Mouse (Mus musculus): ENCODE measurements around the gene Med12l. TPM values are rescaled to one million over a fixed set of nuclear protein-coding genes. Genes with fewer than 3 reads are reported as not detected.

Med12l gene
- polyA plus RNA-seq, 1 experiment from 2014 or later = 4.2 TPM

DNA sequence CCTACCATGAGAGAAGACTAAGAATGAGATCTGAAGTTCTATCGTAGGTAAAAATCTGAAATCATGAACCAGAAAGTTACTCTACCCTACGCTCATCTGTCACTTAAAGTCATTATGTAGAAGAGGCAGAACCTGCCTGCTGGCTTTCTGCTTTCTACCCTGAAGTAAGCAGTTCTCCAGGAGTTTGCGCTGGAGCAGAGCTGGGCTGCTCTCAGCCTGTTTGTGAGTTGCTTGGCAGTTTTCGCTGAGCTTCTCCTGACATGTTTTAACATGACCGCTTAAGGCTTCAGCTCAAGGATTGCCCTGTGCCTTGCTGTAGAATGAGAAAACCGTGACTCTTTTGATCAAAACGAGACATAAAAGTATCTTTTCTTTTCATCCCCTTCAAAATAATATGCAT, 188.5 kb downstream of the Med12l start:
- ATAC-seq (ENCODE audit: insufficient number of reproducible peaks, insufficient read depth, low FRiP score, low read depth) = no peak
- WGBS = 92% methylated on average over 7 of the region's 7 CpGs
- H3K4me3 ChIP-seq (ENCODE audit: control insufficient read depth in 1 of 2, insufficient read depth in 1 of 2, low read depth in 1 of 2, low read length in 2 of 2) = no peak overlapping the region
- H3K9ac ChIP-seq (ENCODE audit: low read length) = no peak overlapping the region
- H3K36me3 ChIP-seq (ENCODE audit: control insufficient read depth, insufficient read depth, low read length) = no peaks in the 10 kb centered on the region
- H3K27ac ChIP-seq (replicated peaks in 1 of 2; ENCODE audit: control insufficient read depth in 1 of 2, insufficient read depth in 1 of 2, low read depth in 2 of 2, low read length in 2 of 2) = no peak overlapping the region
- no peak overlapping the region for H3K4me2 ChIP-seq (ENCODE audit: low read length)
- H3K4me1 ChIP-seq (ENCODE audit: control insufficient read depth in 2 of 2, insufficient read depth in 2 of 2, low read length in 2 of 2) = no peaks in the 10 kb centered on the region
- no peaks in the 10 kb centered on the region for H3K27me3 ChIP-seq (ENCODE audit: control insufficient read depth, insufficient read depth, low read length)
- no peaks in the 10 kb centered on the region for H3K9me3 ChIP-seq (ENCODE audit: control insufficient read depth, low read length)

DNA sequence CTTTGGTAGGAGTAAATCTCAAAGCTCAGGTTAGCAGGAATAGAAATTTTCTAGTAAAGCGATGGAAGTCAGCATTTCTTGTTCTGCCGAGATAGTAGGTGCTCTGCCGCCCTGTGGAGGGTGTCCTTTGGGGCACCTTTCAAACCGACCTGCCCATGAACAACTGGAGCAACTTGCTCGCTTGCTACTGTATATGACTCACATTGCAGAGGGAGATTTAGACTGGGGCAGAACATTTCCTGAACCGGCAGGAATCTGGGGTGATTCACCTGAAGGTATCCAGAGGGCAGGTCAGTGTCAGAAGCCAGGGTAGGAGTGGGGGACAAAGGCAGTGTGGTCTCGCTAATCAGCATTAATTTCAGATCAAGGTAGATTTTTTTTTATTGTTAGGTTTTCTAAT, 189.3 kb downstream of the Med12l start, which contains the start of gene Gpr87:
Gene Gpr87 (minus strand): TSS at position 167 of the 400 bp plus-strand sequence.
- Histone ChIP-seq H3K27ac (replicated peaks in 1 of 2; ENCODE audit: control insufficient read depth in 1 of 2, insufficient read depth in 1 of 2, low read depth in 2 of 2, low read length in 2 of 2) (no peak within 1 kb of the TSS), H3K4me1 (ENCODE audit: control insufficient read depth in 2 of 2, insufficient read depth in 2 of 2, low read length in 2 of 2) (no peaks in the 10 kb centered on the region), H3K4me2 (ENCODE audit: low read length) (no peak within 1 kb of the TSS), H3K36me3 (ENCODE audit: control insufficient read depth, insufficient read depth, low read length) (no peaks in the 10 kb centered on the region), H3K27me3 (ENCODE audit: control insufficient read depth, insufficient read depth, low read length) (no peaks in the 10 kb centered on the region), H3K4me3 (ENCODE audit: control insufficient read depth in 1 of 2, insufficient read depth in 1 of 2, low read depth in 1 of 2, low read length in 2 of 2) (no peak within 1 kb of the TSS), H3K9ac (ENCODE audit: low read length) (no peak within 1 kb of the TSS), H3K9me3 (ENCODE audit: control insufficient read depth, low read length) (no peaks in the 10 kb centered on the region)
- no peak for ATAC-seq (ENCODE audit: insufficient number of reproducible peaks, insufficient read depth, low FRiP score, low read depth)
- WGBS = 80% methylated on average over 7 of the region's 7 CpGs

DNA sequence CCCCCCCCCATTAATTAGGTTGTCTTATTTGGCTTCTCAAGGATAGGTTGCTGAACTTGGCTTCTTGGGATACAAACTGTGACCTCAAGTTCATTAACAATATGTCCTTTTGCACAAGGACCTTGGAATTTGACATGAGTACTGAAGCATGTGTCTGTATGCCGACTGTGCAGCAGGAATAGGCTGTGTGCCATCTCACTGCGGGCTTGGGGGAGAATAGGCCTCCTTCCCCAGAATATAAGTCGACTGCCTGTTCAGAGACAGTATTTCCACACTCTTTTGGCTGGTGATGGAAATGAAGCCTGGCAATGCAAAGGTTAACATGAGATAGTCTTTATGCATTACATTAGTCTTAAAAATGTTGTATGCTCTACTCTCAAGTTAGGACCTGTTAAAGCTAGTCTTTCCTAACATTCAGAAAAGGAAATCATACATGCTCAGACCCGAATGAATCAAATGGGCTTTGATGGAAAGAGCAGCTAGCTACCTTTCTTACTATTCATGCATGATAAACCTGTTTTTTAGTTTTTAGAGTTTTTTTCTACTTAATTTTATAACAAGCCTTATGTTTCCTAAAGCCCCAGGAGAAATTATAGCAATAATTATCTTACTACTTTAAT, 191.8 kb downstream of the Med12l start:
- no peak for ATAC-seq (ENCODE audit: insufficient number of reproducible peaks, insufficient read depth, low FRiP score, low read depth)
- WGBS = 80% methylated on average over 4 of the region's 4 CpGs
- Histone ChIP-seq H3K4me3 (ENCODE audit: control insufficient read depth in 1 of 2, insufficient read depth in 1 of 2, low read depth in 1 of 2, low read length in 2 of 2) (no peak overlapping the region), H3K27ac (replicated peaks in 1 of 2; ENCODE audit: control insufficient read depth in 1 of 2, insufficient read depth in 1 of 2, low read depth in 2 of 2, low read length in 2 of 2) (no peak overlapping the region), H3K27me3 (ENCODE audit: control insufficient read depth, insufficient read depth, low read length) (no peaks in the 10 kb centered on the region), H3K4me2 (ENCODE audit: low read length) (no peak overlapping the region), H3K4me1 (ENCODE audit: control insufficient read depth in 2 of 2, insufficient read depth in 2 of 2, low read length in 2 of 2) (no peaks in the 10 kb centered on the region), H3K36me3 (ENCODE audit: control insufficient read depth, insufficient read depth, low read length) (no peaks in the 10 kb centered on the region), H3K9ac (ENCODE audit: low read length) (no peak overlapping the region), H3K9me3 (ENCODE audit: control insufficient read depth, low read length) (no peaks in the 10 kb centered on the region)

DNA sequence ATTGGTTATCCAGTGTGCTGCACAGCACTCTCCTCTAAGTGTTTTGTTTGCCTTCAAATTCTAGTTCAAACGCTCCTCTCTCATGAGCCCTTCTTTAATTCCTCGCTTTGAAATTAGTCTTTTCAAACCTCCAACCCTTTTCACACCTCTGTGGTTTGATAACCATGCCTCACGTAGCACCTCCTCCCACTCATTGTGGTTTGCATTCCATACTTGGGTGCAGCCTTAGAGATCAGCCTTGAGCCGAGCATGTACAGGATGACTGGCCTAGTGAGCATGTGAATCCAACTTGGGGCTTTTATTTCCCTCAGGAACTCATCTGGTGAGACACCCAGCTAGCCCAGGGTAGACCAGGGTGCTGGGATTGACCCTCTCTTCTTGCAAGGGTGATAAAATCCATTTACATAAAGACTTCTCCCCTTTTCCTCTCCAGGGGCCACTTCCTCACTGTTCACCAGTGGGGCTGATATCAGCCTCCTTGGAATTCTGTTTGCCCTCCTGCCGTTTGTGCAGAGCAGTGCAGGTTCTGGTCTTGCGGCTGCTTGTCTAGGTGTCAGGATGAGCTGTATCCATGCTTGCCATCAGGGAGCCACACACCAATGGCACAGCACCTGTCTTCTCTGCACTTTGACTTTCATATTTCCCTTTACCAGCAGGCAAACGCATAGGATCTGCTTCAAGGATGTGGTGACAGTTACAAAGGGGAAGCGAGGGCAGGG, 198.3 kb downstream of the Med12l start:
- ATAC-seq (ENCODE audit: insufficient number of reproducible peaks, insufficient read depth, low FRiP score, low read depth) = no peak
- no peaks in the 10 kb centered on the region for H3K27me3 ChIP-seq (ENCODE audit: control insufficient read depth, insufficient read depth, low read length)
- no peaks in the 10 kb centered on the region for H3K36me3 ChIP-seq (ENCODE audit: control insufficient read depth, insufficient read depth, low read length)
- H3K4me3 ChIP-seq (ENCODE audit: control insufficient read depth in 1 of 2, insufficient read depth in 1 of 2, low read depth in 1 of 2, low read length in 2 of 2) = no peak overlapping the region
- H3K4me1 ChIP-seq (ENCODE audit: control insufficient read depth in 2 of 2, insufficient read depth in 2 of 2, low read length in 2 of 2) = peaks cover 19 to 27% of the 10 kb centered on the region in 2 experiments
- H3K9me3 ChIP-seq (ENCODE audit: control insufficient read depth, low read length) = no peaks in the 10 kb centered on the region
- 36% methylated on average over 8 of the region's 8 CpGs for WGBS
- H3K27ac ChIP-seq (replicated peaks in 1 of 2; ENCODE audit: control insufficient read depth in 1 of 2, insufficient read depth in 1 of 2, low read depth in 2 of 2, low read length in 2 of 2) = peak overlapping the region; percentile 74 to 80
- H3K9ac ChIP-seq (ENCODE audit: low read length) = no peak overlapping the region
- no peak overlapping the region for H3K4me2 ChIP-seq (ENCODE audit: low read length)

DNA sequence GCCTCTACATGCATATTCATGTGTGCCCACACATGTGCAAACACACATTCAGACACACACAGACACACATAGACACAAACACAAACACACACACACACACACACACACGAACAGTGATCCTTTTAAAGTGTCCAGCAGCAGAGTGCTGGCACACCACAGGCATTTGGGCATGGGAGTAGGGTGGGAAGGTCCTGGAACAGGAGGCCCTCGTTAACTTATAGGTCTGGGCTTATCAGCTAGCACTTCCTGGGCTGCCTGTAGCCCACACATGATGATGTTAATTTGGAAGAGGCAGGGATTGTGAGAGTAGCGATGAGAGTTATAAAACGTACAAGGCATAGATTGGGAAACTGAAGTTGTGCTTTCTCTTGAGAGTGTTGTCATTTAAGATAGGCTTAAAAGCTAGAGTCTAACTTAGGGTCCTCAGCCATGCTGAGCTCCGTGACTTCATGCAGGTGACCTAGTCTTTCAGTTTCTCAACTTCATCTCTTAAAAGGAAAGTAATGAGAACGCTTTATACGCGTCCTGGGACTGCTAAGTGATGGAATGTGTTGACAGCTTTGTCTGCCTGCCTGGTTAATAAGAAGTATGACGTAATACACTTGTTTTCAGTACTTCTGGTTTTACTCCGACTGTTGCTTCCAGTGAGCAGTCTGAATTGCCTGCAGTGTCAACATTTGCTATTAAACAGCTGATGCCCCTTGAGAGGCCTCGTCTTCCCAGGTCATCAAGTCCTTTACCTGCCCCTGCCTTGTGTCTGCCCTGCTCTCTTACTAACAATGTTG, 199.3 kb downstream of the Med12l start:
- Histone ChIP-seq H3K36me3 (ENCODE audit: control insufficient read depth, insufficient read depth, low read length) (no peaks in the 10 kb centered on the region), H3K27ac (replicated peaks in 1 of 2; ENCODE audit: control insufficient read depth in 1 of 2, insufficient read depth in 1 of 2, low read depth in 2 of 2, low read length in 2 of 2) (peak overlapping the region; percentile 74 to 80), H3K9me3 (ENCODE audit: control insufficient read depth, low read length) (no peaks in the 10 kb centered on the region), H3K4me1 (ENCODE audit: control insufficient read depth in 2 of 2, insufficient read depth in 2 of 2, low read length in 2 of 2) (peaks cover 19 to 27% of the 10 kb centered on the region in 2 experiments), H3K9ac (ENCODE audit: low read length) (no peak overlapping the region), H3K4me3 (ENCODE audit: control insufficient read depth in 1 of 2, insufficient read depth in 1 of 2, low read depth in 1 of 2, low read length in 2 of 2) (no peak overlapping the region), H3K27me3 (ENCODE audit: control insufficient read depth, insufficient read depth, low read length) (no peaks in the 10 kb centered on the region), H3K4me2 (ENCODE audit: low read length) (peak overlapping the region; percentile 22)
- WGBS = 13% methylated on average over 11 of the region's 11 CpGs
- peak; percentile 69 for ATAC-seq (ENCODE audit: insufficient number of reproducible peaks, insufficient read depth, low FRiP score, low read depth)

DNA sequence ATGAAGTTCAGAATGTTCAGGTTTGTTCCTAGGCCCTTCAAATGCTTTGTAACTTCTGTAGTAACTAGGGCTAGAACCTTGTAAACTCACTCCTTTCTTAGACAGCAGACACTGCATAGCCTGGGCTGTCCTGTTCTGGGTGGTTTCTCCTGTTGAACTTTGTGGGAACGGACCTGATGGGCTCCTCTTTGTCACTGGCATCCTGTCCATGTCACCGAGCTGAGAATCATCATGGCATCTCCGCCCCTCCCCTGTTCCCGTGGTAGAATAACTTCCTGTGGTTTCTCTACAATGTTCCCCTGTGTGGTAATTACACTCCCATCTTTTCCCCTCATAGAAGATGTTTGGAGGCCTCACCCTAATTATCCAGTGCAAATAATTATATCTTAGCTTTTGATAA, 200.3 kb downstream of the Med12l start:
- no peak for ATAC-seq (ENCODE audit: insufficient number of reproducible peaks, insufficient read depth, low FRiP score, low read depth)
- no peak overlapping the region for H3K4me2 ChIP-seq (ENCODE audit: low read length)
- H3K27me3 ChIP-seq (ENCODE audit: control insufficient read depth, insufficient read depth, low read length) = no peaks in the 10 kb centered on the region
- no peak overlapping the region for H3K4me3 ChIP-seq (ENCODE audit: control insufficient read depth in 1 of 2, insufficient read depth in 1 of 2, low read depth in 1 of 2, low read length in 2 of 2)
- H3K27ac ChIP-seq (replicated peaks in 1 of 2; ENCODE audit: control insufficient read depth in 1 of 2, insufficient read depth in 1 of 2, low read depth in 2 of 2, low read length in 2 of 2) = peak overlapping the region in 1 of 2 experiments; percentile 74; a peak in 1 of 4 replicates
- no peaks in the 10 kb centered on the region for H3K9me3 ChIP-seq (ENCODE audit: control insufficient read depth, low read length)
- peaks cover 19 to 27% of the 10 kb centered on the region in 2 experiments for H3K4me1 ChIP-seq (ENCODE audit: control insufficient read depth in 2 of 2, insufficient read depth in 2 of 2, low read length in 2 of 2)
- H3K36me3 ChIP-seq (ENCODE audit: control insufficient read depth, insufficient read depth, low read length) = no peaks in the 10 kb centered on the region
- WGBS = 78% methylated on average over 4 of the region's 4 CpGs
- no peak overlapping the region for H3K9ac ChIP-seq (ENCODE audit: low read length)

DNA sequence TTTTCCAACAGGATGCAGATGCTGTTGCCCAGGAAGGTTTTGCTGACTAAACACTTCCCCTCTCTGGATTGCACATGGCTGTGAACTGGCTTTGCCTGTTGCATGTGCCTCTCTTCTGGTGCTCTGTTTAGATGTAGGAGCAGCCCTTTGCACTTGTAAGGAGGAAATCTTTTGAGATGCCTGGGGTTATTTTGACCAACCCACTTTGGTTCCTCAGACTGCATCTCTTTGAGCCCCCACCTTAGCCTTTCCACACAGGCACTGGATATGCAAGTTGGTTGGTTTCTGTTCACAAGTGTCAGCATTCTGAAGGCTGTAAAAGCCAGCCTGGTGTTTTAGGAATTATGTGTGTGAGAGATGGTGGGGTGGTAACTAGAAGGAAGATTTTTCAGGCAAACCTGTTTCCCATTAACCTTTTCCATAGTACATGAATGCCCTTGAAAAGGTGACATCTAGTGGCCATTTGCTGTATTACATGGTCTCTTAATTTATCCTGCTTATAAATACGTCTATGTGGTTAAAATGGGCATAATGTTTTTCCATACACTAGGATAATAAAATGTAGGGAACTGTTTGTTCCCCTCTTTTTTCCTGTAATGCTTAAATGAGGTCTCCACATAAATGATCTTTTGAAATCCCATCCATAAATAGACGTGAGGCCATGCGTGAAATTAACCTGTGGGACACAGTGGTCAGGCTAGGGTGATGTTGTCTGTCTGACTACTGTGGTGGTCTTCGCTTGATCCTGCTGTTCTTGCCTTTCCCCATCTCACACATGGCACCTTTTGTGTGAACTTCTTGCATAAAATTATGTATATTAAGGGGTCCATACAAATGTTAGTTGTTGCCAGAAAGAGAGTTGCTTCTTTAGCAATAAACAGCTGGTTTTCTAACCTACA, 203.3 kb downstream of the Med12l start:
- Histone ChIP-seq H3K9me3 (ENCODE audit: control insufficient read depth, low read length) (no peaks in the 10 kb centered on the region), H3K36me3 (ENCODE audit: control insufficient read depth, insufficient read depth, low read length) (no peaks in the 10 kb centered on the region), H3K27ac (replicated peaks in 1 of 2; ENCODE audit: control insufficient read depth in 1 of 2, insufficient read depth in 1 of 2, low read depth in 2 of 2, low read length in 2 of 2) (no peak overlapping the region), H3K27me3 (ENCODE audit: control insufficient read depth, insufficient read depth, low read length) (no peaks in the 10 kb centered on the region), H3K4me1 (ENCODE audit: control insufficient read depth in 2 of 2, insufficient read depth in 2 of 2, low read length in 2 of 2) (peaks cover 18 to 20% of the 10 kb centered on the region in 2 experiments), H3K4me2 (ENCODE audit: low read length) (no peak overlapping the region), H3K9ac (ENCODE audit: low read length) (no peak overlapping the region), H3K4me3 (ENCODE audit: control insufficient read depth in 1 of 2, insufficient read depth in 1 of 2, low read depth in 1 of 2, low read length in 2 of 2) (no peak overlapping the region)
- ATAC-seq (ENCODE audit: insufficient number of reproducible peaks, insufficient read depth, low FRiP score, low read depth) = no peak
- 65% methylated on average over 4 of the region's 4 CpGs for WGBS
